Mouse (Mus musculus) heart, adult 2 months (tissue): ENCODE data around the gene Hmx1.

Experiments used
- CTCF ChIP-seq: fragments of 200-600 bp; IDR thresholded peaks from 2 replicates; pipeline ENCODE4 v1.8.1; 2022; ENCODE audit warnings: antibody characterized with exemption, mild to moderate bottlenecking, moderate library complexity
- EP300 ChIP-seq: fragments of 200-500 bp; IDR thresholded peaks from 2 replicates; pipeline ENCODE4 v1.6.1; 2011; ENCODE audit warnings: low read depth, low read length, control low read depth; ENCODE audit not compliant: insufficient read depth
- POLR2A ChIP-seq: fragments of 200-500 bp; IDR thresholded peaks from 2 replicates; pipeline ENCODE4 v1.6.1; 2011; ENCODE audit warnings: mild to moderate bottlenecking, low read depth, low read length, control low read depth; ENCODE audit not compliant: insufficient read depth

- TF ChIP-seq POLR2A: no peak
- no peak for TF ChIP-seq CTCF
- no peak for TF ChIP-seq EP300
These were observed 28.8 kb downstream of the Hmx1 start for GRCm38 (mm10) chr5:35417707-35418106.
